Mouse (Mus musculus) forebrain, embryonic 12.5 days (tissue): ENCODE data around the gene Mroh2a. TPM values are rescaled to one million over a fixed set of nuclear protein-coding genes. Genes with fewer than 3 reads are reported as not detected.

Experiments used
- ATAC-seq: fragments of 200-750 bp; cut with Nextera tagmentation; 2 replicates; pipeline ENCODE4 v1.8.0; 2017; ENCODE audit warnings: moderate TSS enrichment; ENCODE audit not compliant: low FRiP score
- H3K27ac ChIP-seq: fragments of 300-500 bp; sonication (generic); 2 replicates; pipeline ENCODE4 v1.5.1; 2016; ENCODE audit warnings: mild to moderate bottlenecking
- H3K27me3 ChIP-seq: fragments of 300-500 bp; sonication (generic); 2 replicates; pipeline ENCODE4 v1.6.1; 2016; ENCODE audit warnings: mild to moderate bottlenecking
- H3K36me3 ChIP-seq: fragments of 300-500 bp; sonication (generic); replicated peaks from 2 replicates; pipeline ENCODE4 v1.6.1; 2016; ENCODE audit warnings: mild to moderate bottlenecking
- H3K4me1 ChIP-seq: fragments of 300-500 bp; sonication (generic); 2 replicates; pipeline ENCODE4 v1.6.1; 2016
- H3K4me2 ChIP-seq: fragments of 300-500 bp; sonication (generic); 2 replicates; pipeline ENCODE4 v1.6.1; 2016; ENCODE audit warnings: mild to moderate bottlenecking, moderate library complexity
- H3K4me3 ChIP-seq: fragments of 300-500 bp; sonication (generic); replicated peaks from 2 replicates; pipeline ENCODE4 v1.5.1; 2016; ENCODE audit warnings: mild to moderate bottlenecking
- H3K9ac ChIP-seq: fragments of 300-500 bp; sonication (generic); 2 replicates; pipeline ENCODE4 v1.6.1; 2016; ENCODE audit warnings: mild to moderate bottlenecking
- H3K9me3 ChIP-seq: fragments of 300-500 bp; sonication (generic); 2 replicates; pipeline ENCODE4 v1.6.1; 2016
- WGBS: fragments of 180-500 bp; shearing (Covaris S2); methylation state at CpG from one replicate; pipeline ENCODE4 v1.1.7; 2016; 5-methylcytosine and 5-hydroxymethylcytosine counted together
- polyA plus RNA-seq: library from polyadenylated mRNA; unstranded; fragments of >200 nt; fragmentation: Nextera tagmentation; extraction: Ambion mirVana; gene quantifications from 2 replicates; pipeline ENCODE4 v1.2.1, GENCODE M21; 2016

The Mroh2a gene
- polyA plus RNA-seq, 1 experiment from 2014 or later = 1.4 TPM

DNA sequence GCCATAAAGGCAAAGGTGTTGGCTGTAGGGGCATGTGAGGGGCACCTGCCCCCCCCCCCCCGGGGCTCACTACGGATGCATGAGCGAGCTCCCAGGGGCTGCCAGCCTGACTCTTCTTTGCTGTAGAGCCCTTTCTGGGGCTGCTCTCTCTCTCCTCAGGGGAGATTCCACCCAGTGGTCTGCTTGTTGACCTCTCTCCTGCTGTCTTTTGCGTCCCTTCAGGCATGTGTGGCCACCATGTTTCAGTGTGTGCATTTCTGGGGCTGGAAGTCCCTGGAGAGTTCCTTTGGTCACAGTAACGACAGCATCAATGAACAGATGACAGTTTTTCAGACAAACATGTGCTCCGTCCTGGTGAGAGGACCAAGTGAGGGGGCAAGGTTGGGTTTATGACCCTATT is 31.6 kb downstream of the Mroh2a start:
- H3K27me3 ChIP-seq = no peaks in the 10 kb centered on the region
- H3K4me3 ChIP-seq = no peak overlapping the region
- H3K9me3 ChIP-seq = peaks cover 68% of the 10 kb centered on the region
- ATAC-seq = no peak
- H3K4me1 ChIP-seq = no peaks in the 10 kb centered on the region
- no peak overlapping the region for H3K9ac ChIP-seq
- H3K27ac ChIP-seq = no peak overlapping the region
- no peak overlapping the region for H3K4me2 ChIP-seq
- H3K36me3 ChIP-seq = peaks cover 43% of the 10 kb centered on the region
- 69% methylated on average over 6 of the region's 6 CpGs for WGBS

DNA sequence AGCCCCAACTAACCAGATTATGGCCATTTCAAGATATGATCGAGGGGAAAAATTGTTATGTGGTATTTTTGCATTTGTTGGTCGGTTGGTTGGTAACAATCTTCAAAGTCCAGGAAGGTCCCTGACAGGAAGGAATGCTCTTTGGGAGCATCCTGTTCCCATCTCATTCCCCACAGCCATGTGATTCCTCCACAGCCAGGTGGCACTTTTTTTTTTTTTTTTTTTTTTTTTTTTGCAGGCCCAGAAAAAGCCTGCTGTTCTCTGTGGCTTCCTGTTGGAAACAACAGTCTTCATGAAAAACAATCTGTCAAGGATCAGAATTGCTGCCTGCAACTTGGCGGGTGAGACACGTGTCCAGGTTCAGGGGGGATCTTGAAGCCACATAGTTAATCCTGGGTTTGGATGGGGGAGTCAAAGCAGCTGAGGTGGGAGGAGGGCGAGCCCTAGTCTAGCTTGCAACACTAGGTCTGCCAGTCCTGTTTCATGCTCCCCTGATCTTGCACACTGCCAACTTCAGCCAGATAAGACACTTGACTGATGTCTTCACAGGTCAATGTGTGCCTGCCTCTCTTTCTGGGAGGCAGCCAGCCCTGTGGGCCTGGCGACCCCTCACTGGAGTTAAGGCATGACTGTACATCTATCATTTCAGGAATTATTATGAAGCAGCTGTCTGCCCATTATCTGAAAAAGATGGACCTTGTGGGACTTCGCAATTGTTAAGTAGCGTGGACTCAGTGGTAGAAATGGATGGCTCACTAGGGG is 32.3 kb downstream of the Mroh2a start:
- ATAC-seq = peak; percentile 6; the same call in 1 of the 2 replicates
- Histone ChIP-seq H3K4me2 (no peak overlapping the region), H3K27ac (no peak overlapping the region), H3K9me3 (peaks cover 62% of the 10 kb centered on the region), H3K27me3 (no peaks in the 10 kb centered on the region), H3K4me1 (no peaks in the 10 kb centered on the region), H3K36me3 (peaks cover 50% of the 10 kb centered on the region), H3K9ac (no peak overlapping the region), H3K4me3 (no peak overlapping the region)
- 81% methylated on average over 8 of the region's 8 CpGs for WGBS

DNA sequence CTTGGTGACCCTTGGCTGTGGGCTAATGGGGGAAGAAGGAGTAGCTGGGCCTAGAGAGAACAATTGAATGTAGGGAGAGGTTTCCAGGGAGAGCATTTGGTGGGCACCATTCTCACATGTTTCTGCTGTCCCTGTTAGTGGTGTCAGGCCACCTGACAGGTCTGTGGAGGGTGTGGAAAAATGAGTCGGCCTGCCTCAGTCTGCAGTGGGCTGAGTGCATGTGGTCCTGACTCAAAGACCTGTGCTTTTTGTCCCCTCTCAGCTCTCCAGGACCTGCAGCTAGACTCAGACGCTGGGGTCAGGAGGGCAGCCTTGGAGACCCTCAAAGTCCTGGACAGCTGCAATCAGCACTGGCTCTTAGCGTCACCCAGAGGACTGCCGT is 32.8 kb downstream of the Mroh2a start:
- H3K4me2 ChIP-seq = no peak overlapping the region

DNA sequence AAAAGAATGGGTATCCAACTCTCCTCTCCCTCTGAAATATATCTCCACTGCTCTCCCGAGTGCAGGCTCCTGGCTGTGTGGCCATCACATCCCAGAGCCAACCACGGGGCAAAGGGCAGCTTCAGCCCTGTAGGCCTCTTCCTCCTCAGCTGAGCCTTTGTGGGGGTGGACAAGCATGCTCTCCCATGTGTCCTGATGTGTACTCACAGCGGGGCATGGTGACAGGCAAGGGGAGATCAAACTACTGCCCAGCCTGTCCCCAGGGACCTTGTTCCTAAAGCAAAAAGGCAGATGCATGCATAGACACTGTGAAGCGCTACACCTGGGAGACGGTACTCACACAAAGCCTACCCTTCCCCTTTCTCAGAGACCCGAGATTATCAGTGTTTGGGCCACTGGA is 33.3 kb downstream of the Mroh2a start:
- H3K9me3 ChIP-seq = peaks cover 55% of the 10 kb centered on the region
- no peaks in the 10 kb centered on the region for H3K4me1 ChIP-seq
- H3K9ac ChIP-seq = no peak overlapping the region
- no peak overlapping the region for H3K27ac ChIP-seq
- H3K4me3 ChIP-seq = no peak overlapping the region
- 84% methylated on average over 6 of the region's 6 CpGs for WGBS
- peak; percentile 5; the same call in 1 of the 2 replicates for ATAC-seq
- no peaks in the 10 kb centered on the region for H3K27me3 ChIP-seq
- no peak overlapping the region for H3K4me2 ChIP-seq
- H3K36me3 ChIP-seq = peaks cover 60% of the 10 kb centered on the region

More for the DNA sequence above, 32.8 kb downstream of the Mroh2a start:
- Histone ChIP-seq H3K36me3 (peaks cover 55% of the 10 kb centered on the region), H3K4me3 (no peak overlapping the region), H3K4me1 (no peaks in the 10 kb centered on the region), H3K27me3 (no peaks in the 10 kb centered on the region), H3K27ac (no peak overlapping the region), H3K9ac (no peak overlapping the region), H3K9me3 (peaks cover 56% of the 10 kb centered on the region)
- ATAC-seq = peak; percentile 15
- WGBS = 79% methylated on average over 4 of the region's 4 CpGs

DNA sequence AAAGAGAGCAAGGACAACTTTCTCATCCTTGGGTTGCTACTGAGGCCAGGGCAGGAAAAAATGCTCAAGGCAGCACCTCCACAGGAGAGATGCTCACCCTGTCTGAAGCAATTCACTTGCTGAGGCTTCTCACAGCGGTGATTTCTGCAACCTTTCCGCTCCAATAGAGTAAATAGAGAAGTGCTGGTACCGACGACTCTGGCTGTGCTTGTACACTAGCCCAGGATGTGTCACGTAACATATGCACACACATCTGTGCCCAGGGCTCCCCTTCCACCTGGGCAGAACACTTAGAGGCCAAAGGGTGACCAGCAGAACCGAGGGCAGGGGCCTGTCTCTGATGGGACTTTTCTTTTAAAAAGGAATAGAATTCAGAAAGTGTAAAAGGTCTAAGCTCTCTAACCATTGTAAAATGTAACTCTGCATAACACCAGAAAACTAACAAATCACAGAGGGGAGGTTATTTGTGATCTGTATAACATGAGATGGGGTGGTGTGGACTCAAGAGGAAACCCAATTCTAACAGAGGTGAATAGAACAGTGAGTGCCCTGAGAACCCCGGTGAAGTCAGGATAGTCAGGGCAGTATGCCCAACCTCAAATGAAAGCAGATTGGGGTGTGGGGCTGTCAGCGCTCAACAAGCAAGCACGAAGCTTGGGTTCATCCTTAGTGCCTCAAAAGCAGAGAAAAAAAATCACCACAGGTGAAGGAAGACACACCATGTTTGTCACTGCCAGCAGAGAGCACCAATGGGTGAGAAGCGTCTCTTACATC is 34.0 kb downstream of the Mroh2a start:
- ATAC-seq = no peak
- no peaks in the 10 kb centered on the region for H3K27me3 ChIP-seq
- H3K4me1 ChIP-seq = no peaks in the 10 kb centered on the region
- no peak overlapping the region for H3K4me3 ChIP-seq
- peaks cover 49% of the 10 kb centered on the region for H3K9me3 ChIP-seq
- 84% methylated on average over 10 of the region's 10 CpGs for WGBS
- H3K27ac ChIP-seq = no peak overlapping the region
- no peak overlapping the region for H3K4me2 ChIP-seq
- H3K36me3 ChIP-seq = peaks cover 67% of the 10 kb centered on the region
- no peak overlapping the region for H3K9ac ChIP-seq

DNA sequence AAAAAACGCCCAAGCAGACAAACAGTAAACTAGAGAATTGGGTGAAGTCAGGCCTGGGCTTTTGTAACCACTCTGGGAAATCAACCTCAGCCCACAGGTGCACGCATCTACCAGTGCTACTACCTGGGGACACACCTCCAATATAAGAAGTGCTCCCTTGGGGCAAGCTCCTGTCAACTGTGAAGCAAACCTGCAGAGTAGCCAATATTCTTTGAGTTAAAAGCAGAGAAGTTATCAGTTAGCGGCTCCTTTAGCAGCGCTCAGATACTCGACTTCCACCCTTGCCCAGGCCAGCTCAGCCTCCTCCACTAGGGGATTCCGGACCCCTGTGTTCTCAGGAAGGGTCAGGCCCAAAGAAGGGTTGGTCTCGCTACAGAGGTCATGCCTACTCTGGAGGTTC is 34.9 kb downstream of the Mroh2a start:
- no peaks in the 10 kb centered on the region for H3K27me3 ChIP-seq
- H3K9me3 ChIP-seq = peaks cover 40% of the 10 kb centered on the region
- no peak overlapping the region for H3K9ac ChIP-seq
- no peak overlapping the region for H3K4me3 ChIP-seq
- H3K36me3 ChIP-seq = peaks cover 76% of the 10 kb centered on the region
- no peaks in the 10 kb centered on the region for H3K4me1 ChIP-seq
- 89% methylated on average over 7 of the region's 7 CpGs for WGBS
- no peak overlapping the region for H3K27ac ChIP-seq
- H3K4me2 ChIP-seq = no peak overlapping the region
- no peak for ATAC-seq

DNA sequence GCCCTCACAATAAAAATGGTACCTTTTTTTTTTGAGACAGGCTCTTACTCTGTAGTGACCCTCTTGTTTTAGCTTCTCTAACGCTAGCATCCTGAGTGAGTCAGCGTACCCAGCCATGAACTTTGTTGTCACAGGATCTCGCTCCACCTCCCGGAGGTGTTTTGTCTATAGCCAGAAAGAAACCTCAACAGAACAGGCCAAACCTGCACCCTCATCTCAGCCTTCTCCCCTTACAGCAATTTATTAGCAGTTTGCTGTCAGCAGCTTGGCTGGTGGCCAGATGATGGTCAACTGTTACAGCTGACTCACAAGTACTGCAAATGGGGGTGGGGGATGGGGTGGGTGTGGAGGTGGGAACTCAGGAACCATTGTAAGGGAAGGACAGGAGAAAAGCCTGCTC is 35.5 kb downstream of the Mroh2a start:
- H3K9me3 ChIP-seq = peaks cover 34% of the 10 kb centered on the region
- WGBS = 86% methylated on average over 4 of the region's 4 CpGs
- no peak for ATAC-seq

DNA sequence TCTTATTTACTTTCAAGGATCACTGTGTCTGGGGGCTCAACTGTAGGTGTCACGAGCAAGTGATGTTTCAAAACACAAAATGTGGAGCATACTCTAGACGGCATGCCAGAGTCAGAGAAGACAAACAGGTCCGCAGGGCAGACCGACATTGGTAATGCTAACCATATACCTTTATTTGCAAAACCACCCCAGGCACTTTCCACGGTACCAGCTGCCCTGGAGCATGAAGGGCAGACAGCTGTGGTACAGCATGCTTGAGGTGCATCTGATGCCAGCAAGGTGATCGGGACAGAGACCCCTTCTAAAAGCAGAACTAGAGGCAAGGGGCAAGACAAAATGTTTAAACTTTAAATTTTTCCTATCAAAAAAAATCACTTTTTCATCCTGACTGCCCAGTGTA is 36.2 kb downstream of the Mroh2a start:
- 78% methylated on average over 6 of the region's 6 CpGs for WGBS

More for the DNA sequence above, 35.5 kb downstream of the Mroh2a start:
- no peaks in the 10 kb centered on the region for H3K4me1 ChIP-seq
- H3K4me3 ChIP-seq = no peak overlapping the region
- no peak overlapping the region for H3K9ac ChIP-seq
- no peak overlapping the region for H3K27ac ChIP-seq
- no peak overlapping the region for H3K4me2 ChIP-seq
- H3K27me3 ChIP-seq = no peaks in the 10 kb centered on the region
- H3K36me3 ChIP-seq = peaks cover 82% of the 10 kb centered on the region

DNA sequence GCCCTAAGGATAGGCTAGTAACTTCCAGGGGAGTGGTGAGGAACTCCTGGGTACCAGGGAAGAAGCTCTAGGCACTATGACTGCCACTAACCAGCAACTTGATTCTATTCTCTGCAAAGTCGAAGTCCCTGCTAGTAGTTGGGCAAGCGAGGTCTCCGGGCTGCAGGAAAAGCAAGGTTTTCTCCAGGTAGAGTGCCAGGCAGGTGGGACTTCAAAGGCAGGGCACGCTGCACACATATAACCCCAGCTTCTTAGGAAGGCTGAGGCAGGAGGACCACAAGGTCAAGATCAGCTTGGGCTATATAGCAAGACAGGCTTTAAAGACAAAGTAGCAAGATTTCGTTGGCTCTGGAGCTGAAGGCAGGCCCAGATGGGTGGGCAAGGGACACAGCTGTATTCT is 37.0 kb downstream of the Mroh2a start:
- Histone ChIP-seq H3K36me3 (peaks cover 97% of the 10 kb centered on the region), H3K27ac (no peak overlapping the region), H3K9ac (no peak overlapping the region)

More for the DNA sequence above, 36.2 kb downstream of the Mroh2a start:
- Histone ChIP-seq H3K4me3 (no peak overlapping the region), H3K36me3 (peaks cover 89% of the 10 kb centered on the region), H3K27me3 (no peaks in the 10 kb centered on the region), H3K4me1 (no peaks in the 10 kb centered on the region), H3K27ac (no peak overlapping the region), H3K9me3 (peaks cover 27% of the 10 kb centered on the region), H3K4me2 (no peak overlapping the region), H3K9ac (no peak overlapping the region)
- ATAC-seq = no peak

DNA sequence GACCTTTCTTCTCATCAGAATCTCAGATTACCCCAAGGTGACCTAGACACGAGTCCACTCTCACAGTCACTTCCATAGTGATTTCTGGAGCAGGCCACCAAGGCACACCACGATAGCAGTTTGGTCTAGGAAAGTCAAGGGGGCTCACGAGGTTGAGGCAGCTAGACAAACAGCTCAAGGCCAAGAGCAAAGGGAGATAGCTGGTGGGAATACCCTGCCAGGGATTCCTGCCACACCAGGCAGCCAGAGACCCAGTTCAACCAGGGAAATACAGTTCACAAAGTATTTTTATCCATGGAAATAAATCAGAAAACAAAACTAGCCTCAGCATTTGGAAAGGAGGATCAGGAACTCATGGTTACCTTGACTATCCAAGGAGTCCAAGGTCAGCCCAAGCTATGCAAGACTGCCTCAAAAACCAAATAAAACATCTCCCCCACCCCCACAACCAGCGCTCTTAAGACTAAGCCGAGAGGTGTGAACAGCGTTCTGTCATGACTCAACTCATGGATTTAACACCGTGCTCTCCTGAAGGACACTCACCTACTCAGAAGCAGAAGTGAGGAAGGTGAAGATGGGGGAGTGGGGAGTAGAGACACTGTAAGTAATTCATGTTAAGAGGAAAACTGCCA is 37.6 kb downstream of the Mroh2a start:
- Histone ChIP-seq H3K27ac (no peak overlapping the region), H3K4me3 (no peak overlapping the region), H3K27me3 (no peaks in the 10 kb centered on the region), H3K4me1 (no peaks in the 10 kb centered on the region), H3K36me3 (peaks cover 100% of the 10 kb centered on the region), H3K4me2 (no peak overlapping the region), H3K9ac (no peak overlapping the region), H3K9me3 (peaks cover 20% of the 10 kb centered on the region; the same call in 1 of the 2 replicates)
- WGBS = 89% methylated on average over 7 of the region's 7 CpGs
- ATAC-seq = no peak

More for the DNA sequence above, 37.0 kb downstream of the Mroh2a start:
- no peaks in the 10 kb centered on the region for H3K27me3 ChIP-seq
- H3K9me3 ChIP-seq = peaks cover 22% of the 10 kb centered on the region; the same call in 1 of the 2 replicates
- 91% methylated on average over 5 of the region's 5 CpGs for WGBS
- H3K4me1 ChIP-seq = no peaks in the 10 kb centered on the region
- no peak overlapping the region for H3K4me3 ChIP-seq
- no peak overlapping the region for H3K4me2 ChIP-seq
- ATAC-seq = no peak

DNA sequence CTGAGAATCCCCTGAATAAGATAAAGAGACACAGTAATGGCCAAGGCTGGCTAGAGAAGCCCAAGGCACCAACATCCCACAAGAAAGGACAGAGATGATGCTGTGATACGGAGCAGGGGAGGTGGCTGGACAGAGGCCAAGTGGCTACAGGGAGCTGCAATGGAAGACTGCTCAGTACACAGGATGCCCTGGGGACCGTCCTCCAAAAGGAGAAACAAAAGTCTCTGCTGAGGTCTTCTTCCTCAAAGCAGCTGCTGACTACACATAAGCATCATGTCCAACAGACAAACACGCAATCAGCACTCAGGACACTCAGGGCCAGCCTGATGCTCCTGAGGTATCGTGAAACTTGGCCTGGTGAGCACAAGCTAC is 38.1 kb downstream of the Mroh2a start:
- peaks cover 100% of the 10 kb centered on the region for H3K36me3 ChIP-seq
- peaks cover 15% of the 10 kb centered on the region; the same call in 1 of the 2 replicates for H3K9me3 ChIP-seq
- H3K27ac ChIP-seq = no peak overlapping the region
- H3K9ac ChIP-seq = no peak overlapping the region
- H3K4me3 ChIP-seq = no peak overlapping the region
- no peak overlapping the region for H3K4me2 ChIP-seq
- ATAC-seq = no peak
- no peaks in the 10 kb centered on the region for H3K4me1 ChIP-seq
- no peaks in the 10 kb centered on the region for H3K27me3 ChIP-seq
- 77% methylated on average over 4 of the region's 4 CpGs for WGBS

DNA sequence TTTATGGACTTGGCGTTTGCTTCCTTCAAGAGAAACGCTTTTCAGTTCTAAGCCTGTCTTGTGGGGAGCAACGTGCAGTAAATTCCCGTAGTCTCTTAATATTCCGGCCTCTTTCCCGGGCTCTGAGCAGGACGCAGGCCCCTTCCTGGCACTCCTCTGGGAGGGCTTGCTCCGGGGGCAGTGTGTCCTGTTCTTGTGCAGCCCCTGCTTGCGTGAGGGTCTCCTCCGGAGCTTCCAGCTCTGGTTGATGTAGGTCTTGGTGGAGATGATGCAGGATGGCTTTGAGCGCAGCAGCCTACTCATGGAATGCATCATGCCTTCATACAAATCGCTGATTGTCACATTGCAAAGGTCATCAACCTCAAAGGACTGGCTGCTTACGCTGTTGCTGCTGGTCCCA is 39.3 kb downstream of the Mroh2a start:
- no peak overlapping the region for H3K4me2 ChIP-seq
- H3K27ac ChIP-seq = no peak overlapping the region
- H3K27me3 ChIP-seq = no peaks in the 10 kb centered on the region
- no peak overlapping the region for H3K4me3 ChIP-seq
- no peak for ATAC-seq
- 0 out of 2 replicates have a peak, but pooled peaks cover 10% of the 10 kb centered on the region for H3K9me3 ChIP-seq
- WGBS = 89% methylated on average over 13 of the region's 13 CpGs
- H3K4me1 ChIP-seq = no peaks in the 10 kb centered on the region
- H3K36me3 ChIP-seq = peaks cover 91% of the 10 kb centered on the region
- no peak overlapping the region for H3K9ac ChIP-seq
